Mouse (Mus musculus): ENCODE data around the gene Phgr1.

Phgr1 gene

GRCm38 (mm10) chr2:118772158-118772874 is at the start of gene Phgr1:
Gene Phgr1, plus strand, starts transcription at chr2:118772769.
- no peak for DNase-seq

GRCm38 (mm10) chr2:118723693-118724486 is 48.7 kb upstream of the Phgr1 start:
- DNase-seq: no peak

- DNase-seq: no peak
These were observed 47.1 kb upstream of the Phgr1 start for GRCm38 (mm10) chr2:118725511-118725910.

- DNase-seq: no peak
These were observed 45.7 kb upstream of the Phgr1 start for GRCm38 (mm10) chr2:118726873-118727272.

- DNase-seq: no peak
These were observed 44.7 kb upstream of the Phgr1 start for GRCm38 (mm10) chr2:118727911-118728310.

- no peak for DNase-seq
These were observed 44.2 kb upstream of the Phgr1 start, which contains the start of gene Plcb2 for GRCm38 (mm10) chr2:118728337-118728736. Gene Plcb2, minus strand, starts transcription at chr2:118728438.

GRCm38 (mm10) chr2:118729194-118729593 is 43.4 kb upstream of the Phgr1 start:
- no peak for DNase-seq

GRCm38 (mm10) chr2:118729816-118730621 is 42.5 kb upstream of the Phgr1 start:
- no peak for DNase-seq

- no peak for DNase-seq
These were observed 42.0 kb upstream of the Phgr1 start for GRCm38 (mm10) chr2:118730622-118730915.

GRCm38 (mm10) chr2:118731981-118732380 is 40.6 kb upstream of the Phgr1 start:
- DNase-seq: no peak

GRCm38 (mm10) chr2:118733341-118733740 is 39.2 kb upstream of the Phgr1 start:
- DNase-seq: no peak

GRCm38 (mm10) chr2:118740341-118740740 is 32.2 kb upstream of the Phgr1 start:
- no peak for DNase-seq

- DNase-seq: no peak
These were observed 31.4 kb upstream of the Phgr1 start for GRCm38 (mm10) chr2:118741183-118741582.

- peak; percentile 39 for DNase-seq
These were observed 29.2 kb upstream of the Phgr1 start for GRCm38 (mm10) chr2:118743261-118743943.

GRCm38 (mm10) chr2:118744621-118745020 is 27.9 kb upstream of the Phgr1 start:
- no peak for DNase-seq

- peak; percentile 91 for DNase-seq
These were observed 27.2 kb upstream of the Phgr1 start, which contains the start of gene Inafm2 for GRCm38 (mm10) chr2:118745232-118745884. Gene Inafm2, plus strand, starts transcription at chr2:118745758.

GRCm38 (mm10) chr2:118745915-118746901 is 26.4 kb upstream of the Phgr1 start:
- DNase-seq: peak; percentile 52

- DNase-seq: peak; percentile 42
These were observed 25.1 kb upstream of the Phgr1 start for GRCm38 (mm10) chr2:118747301-118747960.

GRCm38 (mm10) chr2:118749341-118749884 is 23.2 kb upstream of the Phgr1 start:
- DNase-seq: no peak

GRCm38 (mm10) chr2:118750476-118750875 is 22.1 kb upstream of the Phgr1 start:
- DNase-seq: peak; percentile 4

Data from cerebellum, adult 11 months (tissue).